Mouse (Mus musculus): ENCODE data around the gene Gm42688. TPM values are rescaled to one million over a fixed set of nuclear protein-coding genes. Genes with fewer than 3 reads are reported as not detected.
A peak's percentile ranks its signal among the peaks of the same experiment; 100 is the strongest.

Gene Gm42688
- polyA plus RNA-seq, 1 experiment from 2014 or later, result 2.4 TPM

- 9% methylated on average over 9 of the region's 9 CpGs for WGBS
- Histone ChIP-seq H3K9me3 (ENCODE audit: control insufficient read depth, low read length) (no peaks in the 10 kb centered on the region), H3K9ac (ENCODE audit: low read length) (no peak overlapping the region), H3K4me1 (ENCODE audit: control insufficient read depth, insufficient read depth, low read length) (peaks cover 31% of the 10 kb centered on the region), H3K27me3 (ENCODE audit: control insufficient read depth, insufficient read depth, low read length) (peaks cover 49% of the 10 kb centered on the region), H3K36me3 (ENCODE audit: control insufficient read depth, insufficient read depth, low read length) (no peaks in the 10 kb centered on the region), H3K4me3 (ENCODE audit: low read depth, low read length) (peak overlapping the region; percentile 16; the same call in 1 of the 2 replicates), H3K4me2 (ENCODE audit: low read depth, severe bottlenecking) (peak overlapping the region; percentile 41), H3K27ac (replicated peaks; ENCODE audit: low read depth, low read length) (no peak overlapping the region)
- DNase-seq (ENCODE audit: low spot score) (no peak), ATAC-seq (ENCODE audit: insufficient number of reproducible peaks, low FRiP score, low TSS enrichment, low read depth) (no peak)
These were observed 13.5 kb upstream of the Gm42688 start for GRCm38 (mm10) chr6:83087926-83088260.

DNA sequence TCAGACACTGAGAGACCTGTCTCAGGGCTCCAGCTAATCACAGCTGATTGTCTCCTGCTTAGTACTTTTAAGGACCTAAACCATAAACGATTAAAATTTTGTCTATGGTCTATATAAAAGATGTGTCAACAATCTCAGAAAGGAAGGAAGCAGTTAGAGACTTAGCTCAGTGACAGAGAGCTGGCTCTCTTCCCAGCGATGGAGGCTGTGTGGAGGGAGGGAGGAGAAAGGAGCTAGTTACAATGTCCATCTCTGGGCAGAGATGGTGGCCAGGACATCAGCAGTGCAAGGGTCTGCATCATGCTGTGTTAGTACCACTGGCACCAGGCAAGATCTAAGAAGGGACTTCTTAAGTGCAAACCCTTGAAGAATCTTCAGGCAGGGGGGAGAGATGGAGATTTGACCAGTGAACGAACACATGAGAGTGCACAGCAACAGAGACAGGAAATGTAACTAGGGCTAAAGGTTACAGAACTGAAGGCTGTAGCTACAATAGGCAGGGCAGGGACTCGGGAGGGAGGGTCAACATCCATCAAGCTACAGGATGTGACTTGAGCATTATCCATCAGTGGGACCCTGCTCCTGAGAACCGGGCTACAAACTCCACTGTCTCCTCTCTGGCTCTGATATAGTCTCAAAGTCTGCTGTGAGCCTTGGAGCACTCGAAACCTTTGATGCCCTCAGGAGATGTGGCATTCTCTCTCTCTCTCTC is 8.8 kb upstream of the Gm42688 start:
- Histone ChIP-seq H3K27me3 (ENCODE audit: control insufficient read depth, insufficient read depth, low read length) (peaks cover 17% of the 10 kb centered on the region), H3K4me3 (ENCODE audit: low read depth, low read length) (no peak overlapping the region), H3K9me3 (ENCODE audit: control insufficient read depth, low read length) (no peaks in the 10 kb centered on the region; the same call in 1 of the 2 replicates), H3K4me2 (ENCODE audit: low read depth, severe bottlenecking) (no peak overlapping the region), H3K4me1 (ENCODE audit: control insufficient read depth, insufficient read depth, low read length) (peaks cover 2% of the 10 kb centered on the region; the same call in 1 of the 2 replicates), H3K9ac (ENCODE audit: low read length) (no peak overlapping the region), H3K27ac (replicated peaks; ENCODE audit: low read depth, low read length) (no peak overlapping the region), H3K36me3 (ENCODE audit: control insufficient read depth, insufficient read depth, low read length) (no peaks in the 10 kb centered on the region)
- WGBS, result 40% methylated on average over 6 of the region's 6 CpGs
- ATAC-seq (ENCODE audit: insufficient number of reproducible peaks, low FRiP score, low TSS enrichment, low read depth) (no peak), DNase-seq (ENCODE audit: low spot score) (no peak)

GRCm38 (mm10) chr6:83095968-83096367 is 5.4 kb upstream of the Gm42688 start:
- 50% methylated on average over 6 of the region's 6 CpGs for WGBS
- DNase-seq (ENCODE audit: low spot score) (no peak), ATAC-seq (ENCODE audit: insufficient number of reproducible peaks, low FRiP score, low TSS enrichment, low read depth) (no peak)
- Histone ChIP-seq H3K27ac (replicated peaks; ENCODE audit: low read depth, low read length) (no peak overlapping the region), H3K9ac (ENCODE audit: low read length) (no peak overlapping the region), H3K9me3 (ENCODE audit: control insufficient read depth, low read length) (no peaks in the 10 kb centered on the region; the same call in 1 of the 2 replicates), H3K4me2 (ENCODE audit: low read depth, severe bottlenecking) (no peak overlapping the region), H3K4me1 (ENCODE audit: control insufficient read depth, insufficient read depth, low read length) (peaks cover 1% of the 10 kb centered on the region; the same call in 1 of the 2 replicates), H3K27me3 (ENCODE audit: control insufficient read depth, insufficient read depth, low read length) (no peaks in the 10 kb centered on the region), H3K36me3 (ENCODE audit: control insufficient read depth, insufficient read depth, low read length) (no peaks in the 10 kb centered on the region), H3K4me3 (ENCODE audit: low read depth, low read length) (no peak overlapping the region)

DNA sequence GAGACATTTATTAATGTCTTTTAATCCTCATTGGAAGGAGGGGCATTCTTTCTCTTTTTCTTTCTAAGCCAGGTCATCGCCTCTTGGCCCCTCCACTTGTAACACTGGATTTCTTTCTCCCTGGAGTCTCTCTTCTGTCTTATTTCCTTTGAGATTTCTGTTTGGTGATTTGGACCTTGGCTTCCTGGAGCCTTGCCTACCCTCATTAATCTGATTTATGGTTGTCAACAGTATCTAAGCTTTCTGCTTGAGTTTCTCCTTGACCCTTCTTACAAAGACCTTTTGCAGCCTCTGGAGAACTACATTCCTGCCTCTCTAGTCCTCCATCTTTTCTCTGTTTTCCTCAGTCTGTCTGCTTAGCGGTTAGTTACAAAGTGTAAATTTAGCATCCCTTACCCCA is 3.0 kb upstream of the Gm42688 start:
- DNase-seq (ENCODE audit: low spot score) (no peak), ATAC-seq (ENCODE audit: insufficient number of reproducible peaks, low FRiP score, low TSS enrichment, low read depth) (no peak)
- peaks cover 14% of the 10 kb centered on the region for H3K4me1 ChIP-seq (ENCODE audit: control insufficient read depth, insufficient read depth, low read length)
- WGBS, result 58% methylated on average over 2 of the region's 2 CpGs
- no peak overlapping the region for H3K4me2 ChIP-seq (ENCODE audit: low read depth, severe bottlenecking)
- 0 out of 2 replicates have a peak, but pooled peaks cover 2% of the 10 kb centered on the region for H3K27me3 ChIP-seq (ENCODE audit: control insufficient read depth, insufficient read depth, low read length)
- H3K27ac ChIP-seq (replicated peaks; ENCODE audit: low read depth, low read length), result no peak overlapping the region
- no peaks in the 10 kb centered on the region; the same call in 1 of the 2 replicates for H3K9me3 ChIP-seq (ENCODE audit: control insufficient read depth, low read length)
- H3K9ac ChIP-seq (ENCODE audit: low read length), result no peak overlapping the region
- H3K4me3 ChIP-seq (ENCODE audit: low read depth, low read length), result no peak overlapping the region
- H3K36me3 ChIP-seq (ENCODE audit: control insufficient read depth, insufficient read depth, low read length), result no peaks in the 10 kb centered on the region

- H3K4me1 ChIP-seq (ENCODE audit: control insufficient read depth, insufficient read depth, low read length), result peaks cover 14% of the 10 kb centered on the region
- WGBS, result under 1% methylated on average over 73 of the region's 74 CpGs
- peak overlapping the region; percentile 75 for H3K9ac ChIP-seq (ENCODE audit: low read length)
- no peaks in the 10 kb centered on the region for H3K36me3 ChIP-seq (ENCODE audit: control insufficient read depth, insufficient read depth, low read length)
- H3K4me2 ChIP-seq (ENCODE audit: low read depth, severe bottlenecking), result peak overlapping the region; percentile 100
- H3K4me3 ChIP-seq (ENCODE audit: low read depth, low read length), result peak overlapping the region; percentile 75
- H3K27ac ChIP-seq (replicated peaks; ENCODE audit: low read depth, low read length), result peak overlapping the region; percentile 2
- ATAC-seq (ENCODE audit: insufficient number of reproducible peaks, low FRiP score, low TSS enrichment, low read depth), result peak; percentile 70
- H3K9me3 ChIP-seq (ENCODE audit: control insufficient read depth, low read length), result no peaks in the 10 kb centered on the region
- peak; percentile 77 for DNase-seq (ENCODE audit: low spot score)
- H3K27me3 ChIP-seq (ENCODE audit: control insufficient read depth, insufficient read depth, low read length), result 0 out of 2 replicates have a peak, but pooled peaks cover 3% of the 10 kb centered on the region
These were observed 505 bp downstream of the Gm42688 start for GRCm38 (mm10) chr6:83101688-83102556.

DNA sequence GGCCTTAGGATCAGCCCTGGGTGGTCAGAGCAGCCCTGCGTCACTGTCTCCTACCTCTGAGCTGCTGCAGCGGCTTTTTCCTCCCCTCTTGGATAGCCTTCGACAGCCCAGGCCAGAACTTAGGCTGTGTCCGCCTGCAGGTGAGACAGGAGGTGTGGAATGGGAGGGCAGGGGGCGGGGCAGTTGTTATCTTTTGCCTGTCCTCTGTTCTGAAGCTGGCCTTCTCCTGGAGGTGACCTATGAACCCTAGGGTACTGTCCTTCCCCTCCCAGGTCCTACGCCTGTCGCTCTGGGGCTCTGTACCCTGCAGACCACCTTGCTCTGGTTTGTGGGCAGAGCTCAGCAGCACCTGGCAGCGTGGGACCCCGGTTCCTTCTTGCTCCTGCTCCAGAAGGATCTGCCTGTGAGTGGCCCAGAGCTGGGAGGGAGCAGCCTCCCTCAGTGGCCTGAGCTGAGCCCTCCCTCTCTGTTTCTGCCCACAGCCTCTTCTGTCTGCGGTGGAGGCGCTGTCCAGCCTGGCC is 1.8 kb downstream of the Gm42688 start:
- H3K9me3 ChIP-seq (ENCODE audit: control insufficient read depth, low read length), result no peaks in the 10 kb centered on the region
- no peak overlapping the region for H3K27ac ChIP-seq (replicated peaks; ENCODE audit: low read depth, low read length)
- no peak overlapping the region for H3K4me2 ChIP-seq (ENCODE audit: low read depth, severe bottlenecking)
- 40% methylated on average over 11 of the region's 11 CpGs for WGBS
- H3K9ac ChIP-seq (ENCODE audit: low read length), result no peak overlapping the region; the same call in 1 of the 2 replicates
- DNase-seq (ENCODE audit: low spot score) (no peak), ATAC-seq (ENCODE audit: insufficient number of reproducible peaks, low FRiP score, low TSS enrichment, low read depth) (no peak)
- no peaks in the 10 kb centered on the region for H3K36me3 ChIP-seq (ENCODE audit: control insufficient read depth, insufficient read depth, low read length)
- H3K27me3 ChIP-seq (ENCODE audit: control insufficient read depth, insufficient read depth, low read length), result 0 out of 2 replicates have a peak, but pooled peaks cover 3% of the 10 kb centered on the region
- H3K4me1 ChIP-seq (ENCODE audit: control insufficient read depth, insufficient read depth, low read length), result peaks cover 19% of the 10 kb centered on the region
- H3K4me3 ChIP-seq (ENCODE audit: low read depth, low read length), result no peak overlapping the region

GRCm38 (mm10) chr6:83104158-83104557 is 2.7 kb downstream of the Gm42688 start:
- 0 out of 2 replicates have a peak, but pooled peaks cover 3% of the 10 kb centered on the region for H3K27me3 ChIP-seq (ENCODE audit: control insufficient read depth, insufficient read depth, low read length)
- no peak overlapping the region for H3K4me3 ChIP-seq (ENCODE audit: low read depth, low read length)
- no peak overlapping the region for H3K4me2 ChIP-seq (ENCODE audit: low read depth, severe bottlenecking)
- no peak overlapping the region for H3K9ac ChIP-seq (ENCODE audit: low read length)
- ATAC-seq (ENCODE audit: insufficient number of reproducible peaks, low FRiP score, low TSS enrichment, low read depth), result no peak
- no peaks in the 10 kb centered on the region for H3K9me3 ChIP-seq (ENCODE audit: control insufficient read depth, low read length)
- H3K36me3 ChIP-seq (ENCODE audit: control insufficient read depth, insufficient read depth, low read length), result no peaks in the 10 kb centered on the region
- WGBS, result 90% methylated on average over 4 of the region's 4 CpGs
- H3K4me1 ChIP-seq (ENCODE audit: control insufficient read depth, insufficient read depth, low read length), result peaks cover 22% of the 10 kb centered on the region
- DNase-seq (ENCODE audit: low spot score), result no peak
- no peak overlapping the region for H3K27ac ChIP-seq (replicated peaks; ENCODE audit: low read depth, low read length)

All from limb, embryonic 11.5 days (tissue).